Mouse (Mus musculus) thymus, postnatal 10 days (tissue): Measurements from ENCODE around the gene Sema3b.
A peak's percentile ranks its signal among the peaks of the same experiment; 100 is the strongest.
"Not testable (repeated sequence)": the region's sequence is repeated elsewhere in the genome, so short reads cannot be mapped to it uniquely, and the experiment has no call there.

ENCODE experiments used
- DNase-seq, 2 experiments: peaks; one replicate each; pipeline ENCODE4 v3.0.0; 2021; ENCODE audit warnings: low spot score in 2 of 2

Sema3b gene

DNA sequence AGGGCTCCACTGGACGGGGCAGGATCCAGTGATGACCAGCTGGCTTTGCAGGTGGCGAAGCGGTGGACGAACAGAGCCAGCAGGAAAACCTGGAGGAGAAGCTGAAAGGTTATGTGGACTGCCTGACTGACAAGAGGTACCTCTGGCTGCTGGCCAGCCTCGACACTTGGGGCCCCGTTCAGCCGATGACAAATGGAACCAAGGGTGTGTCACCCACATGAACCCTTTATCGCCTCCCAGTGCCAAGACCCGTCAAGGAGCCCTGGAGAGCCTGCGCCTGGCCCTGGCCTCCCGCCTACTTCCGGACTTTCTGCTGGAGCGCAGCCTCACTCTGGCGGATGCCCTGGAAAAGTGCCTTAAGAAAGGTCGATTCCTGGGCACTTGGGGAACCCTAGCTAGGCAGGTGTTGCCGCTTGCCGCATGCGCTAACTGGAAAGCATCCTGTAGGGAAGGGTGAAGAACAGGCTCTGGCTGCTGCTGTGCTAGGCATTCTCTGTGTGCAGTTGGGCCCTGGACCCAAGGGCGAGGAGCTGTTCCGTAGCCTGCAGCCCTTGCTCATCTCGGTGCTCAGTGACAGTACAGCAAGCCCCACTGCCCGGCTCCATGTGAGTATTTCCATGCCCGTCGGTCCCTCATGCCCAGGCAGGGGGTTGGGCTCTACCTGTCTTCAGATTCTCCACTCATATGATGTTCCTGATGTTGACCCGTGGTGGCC lies 18.8 kb downstream of the Sema3b start:
- DNase-seq = no peak

- DNase-seq = no peak
Observed at GRCm38 (mm10) chr9:107587833-107588639, 21.0 kb downstream of the Sema3b start.

DNA sequence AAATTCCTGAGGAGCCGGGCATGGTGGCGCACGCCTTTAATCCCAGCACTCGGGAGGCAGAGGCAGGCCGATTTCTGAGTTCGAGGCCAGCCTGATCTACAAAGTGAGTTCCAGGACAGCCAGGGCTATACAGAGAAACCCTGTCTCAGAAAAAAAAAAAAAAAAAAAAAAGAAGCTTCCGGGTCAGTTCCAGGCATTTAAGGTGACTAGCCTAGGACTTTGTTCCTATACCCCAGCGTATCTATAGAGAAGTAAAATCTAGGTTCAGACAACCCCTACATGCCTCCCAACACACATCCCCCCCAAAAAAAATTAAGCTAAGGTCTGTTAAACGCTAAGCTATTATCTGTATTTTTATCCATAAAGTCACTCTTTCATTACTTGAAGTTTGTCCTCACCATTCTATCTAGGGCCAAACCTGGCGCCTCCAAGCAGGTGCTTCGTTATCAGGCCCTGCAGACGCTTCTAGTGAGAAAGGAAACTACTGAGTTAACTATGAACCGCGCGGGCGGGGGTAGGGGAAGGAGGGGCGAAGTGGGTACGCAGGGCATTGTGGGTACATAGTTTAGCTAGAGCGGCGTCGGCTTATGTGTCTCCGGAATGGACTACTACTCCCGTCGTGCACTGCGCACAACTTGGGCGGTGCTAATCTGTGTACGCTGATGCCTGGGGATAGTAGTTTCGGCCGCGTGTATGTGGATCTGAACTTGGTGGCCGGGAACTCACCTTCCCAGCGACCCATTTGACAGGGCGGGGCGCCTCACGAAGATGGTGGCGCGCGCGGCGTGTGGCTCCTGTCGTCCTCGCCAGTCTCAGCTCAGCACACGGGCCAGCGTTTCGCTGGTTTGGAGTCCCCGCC lies 21.8 kb downstream of the Sema3b start, which contains the start of gene Ifrd2:
Ifrd2 (plus strand) TSS at position 669 of the 859 bp plus-strand sequence.
- DNase-seq = peak; percentile 95 to 97

- no peak for DNase-seq
Observed at GRCm38 (mm10) chr9:107586504-107586903, 22.5 kb downstream of the Sema3b start.

GRCm38 (mm10) chr9:107583174-107583573 lies 25.9 kb downstream of the Sema3b start:
- DNase-seq = no peak

- DNase-seq = no peak
Observed at GRCm38 (mm10) chr9:107582509-107583062, 26.4 kb downstream of the Sema3b start.

GRCm38 (mm10) chr9:107581584-107581983 lies 27.4 kb downstream of the Sema3b start:
- DNase-seq = no peak

GRCm38 (mm10) chr9:107580501-107581317 lies 28.3 kb downstream of the Sema3b start, which contains the start of gene Hyal3:
Gene Hyal3, plus strand, starts transcription at chr9:107580818.
- DNase-seq = peak; percentile 79 to 82

DNA sequence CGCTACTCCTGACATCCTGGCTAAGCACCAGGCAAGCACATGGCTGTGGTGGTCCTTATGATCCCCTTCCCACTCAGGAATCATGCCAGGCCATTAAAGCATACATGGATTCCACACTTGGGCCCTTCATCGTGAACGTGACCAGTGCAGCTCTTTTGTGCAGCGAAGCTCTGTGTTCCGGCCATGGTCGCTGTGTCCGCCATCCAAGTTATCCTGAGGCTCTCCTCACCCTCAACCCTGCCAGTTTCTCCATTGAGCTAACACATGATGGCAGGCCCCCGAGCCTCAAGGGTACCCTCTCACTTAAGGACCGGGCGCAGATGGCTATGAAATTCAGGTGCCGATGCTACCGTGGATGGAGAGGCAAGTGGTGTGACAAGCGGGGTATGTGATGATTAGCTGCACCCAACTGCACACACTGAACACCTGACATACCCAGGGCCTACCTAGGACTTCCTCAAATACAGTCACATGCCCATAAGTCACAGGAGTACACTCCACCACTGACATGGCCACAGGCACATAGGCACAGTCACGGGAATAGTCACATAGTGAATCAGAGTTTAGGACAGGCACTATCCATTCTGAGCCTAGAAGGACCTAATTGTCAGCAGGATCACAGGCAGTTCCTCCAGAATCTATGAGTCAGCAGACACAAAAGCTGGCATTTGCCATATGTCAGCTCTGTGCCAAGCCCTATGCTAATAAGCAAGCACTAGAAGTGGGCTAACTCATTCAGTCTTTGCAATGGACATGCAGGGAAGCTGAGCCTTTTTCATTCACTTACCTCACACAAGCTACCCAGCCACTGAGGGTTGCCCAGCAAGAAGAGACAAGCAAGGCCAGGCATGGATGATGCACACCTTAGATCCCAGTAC lies 29.8 kb downstream of the Sema3b start:
- no peak for DNase-seq

GRCm38 (mm10) chr9:107578587-107578986 lies 30.4 kb downstream of the Sema3b start, which contains the start of gene Naa80:
Gene Naa80, plus strand, starts transcription at chr9:107578887.
- DNase-seq = no peak

DNA sequence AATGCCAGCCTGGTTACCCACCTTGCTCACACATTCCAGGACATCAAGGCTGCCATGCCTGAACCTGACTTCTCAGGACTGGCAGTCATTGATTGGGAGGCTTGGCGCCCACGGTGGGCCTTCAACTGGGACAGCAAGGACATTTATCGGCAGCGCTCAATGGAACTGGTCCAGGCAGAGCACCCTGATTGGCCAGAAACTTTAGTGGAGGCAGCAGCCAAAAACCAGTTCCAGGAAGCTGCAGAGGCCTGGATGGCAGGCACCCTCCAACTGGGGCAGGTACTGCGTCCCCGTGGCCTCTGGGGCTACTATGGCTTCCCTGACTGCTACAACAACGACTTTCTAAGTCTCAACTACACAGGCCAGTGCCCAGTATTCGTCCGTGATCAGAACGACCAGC lies 31.2 kb downstream of the Sema3b start:
- DNase-seq = no peak

GRCm38 (mm10) chr9:107576357-107577107 lies 32.5 kb downstream of the Sema3b start, which contains the start of gene Hyal1:
Gene Hyal1, plus strand, starts transcription at chr9:107576927.
- no peak for DNase-seq

DNA sequence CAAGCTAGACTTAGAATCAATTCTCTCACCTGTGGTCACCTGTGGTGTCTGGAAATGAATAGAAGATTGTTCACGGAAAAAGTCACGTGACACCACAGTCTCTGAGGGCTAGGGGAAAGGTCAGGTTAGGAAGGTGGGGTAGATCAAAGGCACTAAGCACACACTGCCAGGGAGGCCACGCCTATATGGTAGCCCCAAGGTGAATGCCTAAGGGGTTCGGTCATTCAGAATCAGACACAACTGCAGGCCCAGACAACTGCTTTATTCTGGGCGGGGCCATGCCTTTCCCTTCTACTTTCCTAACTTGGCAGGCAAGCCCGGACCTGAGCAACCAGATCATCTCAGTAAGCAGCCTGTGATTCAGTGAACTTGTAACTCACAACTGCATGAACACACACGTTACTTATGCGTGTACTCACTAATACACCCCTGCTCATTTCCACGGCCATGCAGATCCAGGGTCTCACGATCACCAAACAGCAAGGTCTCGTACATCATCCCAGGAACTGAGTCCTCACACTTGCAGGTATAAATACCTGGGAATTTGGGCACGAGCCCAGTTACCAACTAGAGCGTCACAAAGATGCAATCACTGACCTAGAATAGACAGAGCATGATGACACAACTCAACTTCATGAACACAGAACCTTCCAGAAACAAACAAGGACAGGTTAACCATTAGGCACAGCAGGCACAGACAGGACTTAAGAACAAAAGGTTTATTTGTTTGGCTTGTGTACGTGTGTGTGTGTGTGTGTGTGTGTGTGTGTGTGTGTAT lies 33.3 kb downstream of the Sema3b start:
- DNase-seq = no peak

DNA sequence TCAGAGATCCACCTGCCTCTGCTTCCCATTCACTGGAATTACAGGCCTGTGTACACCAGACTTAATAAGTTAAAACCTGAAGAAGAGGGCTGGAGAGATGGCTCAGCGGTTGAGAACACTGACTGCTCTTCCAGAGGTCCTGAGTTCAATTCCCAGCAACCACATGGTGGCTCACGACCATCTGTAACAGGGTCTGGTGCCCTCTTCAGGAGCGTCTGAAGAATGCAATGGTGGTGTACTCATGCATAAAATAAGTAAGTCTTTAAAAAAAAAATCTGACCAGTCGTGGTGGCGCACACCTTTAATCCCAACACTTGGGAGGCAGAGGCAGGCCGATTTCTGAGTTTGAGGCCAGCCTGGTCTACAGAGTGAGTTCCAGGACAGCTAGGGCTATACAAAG lies 35.3 kb downstream of the Sema3b start:
- DNase-seq = not testable (repeated sequence)

DNA sequence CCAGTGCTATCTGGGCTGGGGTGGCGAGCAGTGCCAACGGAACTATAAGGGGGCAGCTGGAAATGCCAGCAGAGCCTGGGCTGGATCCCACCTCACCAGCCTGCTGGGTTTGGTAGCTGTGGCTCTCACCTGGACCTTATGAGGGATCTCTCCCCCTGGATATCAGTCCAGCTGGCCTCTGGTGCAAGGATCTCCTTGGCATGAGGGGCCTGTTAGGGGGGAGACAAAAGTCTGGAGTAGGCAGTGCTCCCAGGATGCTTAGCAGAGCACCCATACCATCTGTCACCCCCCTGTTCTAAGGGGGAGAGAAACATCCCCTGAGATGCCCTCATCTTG lies 36.7 kb downstream of the Sema3b start:
- no peak for DNase-seq

- no peak for DNase-seq
Observed at GRCm38 (mm10) chr9:107571534-107572326, 37.3 kb downstream of the Sema3b start.

DNA sequence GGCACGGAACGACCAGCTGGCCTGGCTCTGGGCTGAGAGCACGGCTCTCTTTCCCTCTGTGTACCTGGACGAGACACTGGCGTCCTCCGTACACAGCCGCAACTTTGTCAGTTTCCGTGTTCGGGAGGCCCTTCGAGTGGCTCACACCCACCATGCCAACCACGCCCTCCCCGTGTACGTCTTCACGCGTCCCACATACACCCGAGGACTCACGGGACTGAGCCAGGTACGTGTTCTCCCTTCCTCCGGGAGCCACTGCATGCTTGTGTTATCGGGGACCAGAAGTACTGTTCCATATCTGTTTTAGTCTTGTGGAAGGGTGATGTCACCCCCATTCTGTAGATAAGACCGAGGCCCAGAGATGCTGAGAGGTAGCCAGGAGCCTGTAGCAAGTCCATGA lies 38.2 kb downstream of the Sema3b start:
- DNase-seq = no peak
